Mouse (Mus musculus) adrenal gland, adult 2 months (tissue): ENCODE measurements around the gene Rexo4. TPM values are rescaled to one million over a fixed set of nuclear protein-coding genes. Genes with fewer than 3 reads are reported as not detected.

Experiments
- DNase-seq: peaks from one replicate; pipeline ENCODE4 v3.0.0; 2021
- long read RNA-seq: library from polyadenylated mRNA; stranded (forward); transcript quantifications from one replicate; pipeline ENCODE4 v2.0.0, GENCODE M21; 2021
- polyA plus RNA-seq: library from polyadenylated mRNA; depleted of rRNA; stranded (reverse); fragments of >200 nt; gene quantifications from 2 replicates; pipeline ENCODE4 v1.2.3, GENCODE M21; 2012; rRNA removed
- total RNA-seq, 2 experiments: library from RNA; stranded (reverse); gene quantifications; 2 replicates each; pipeline ENCODE4 v1.2.3; 2021

The Rexo4 gene
- total RNA-seq (10 to 100 TPM; 23.6 to 41.4 TPM), polyA plus RNA-seq (7.1 and 10.1 TPM in 2 replicates)
- long read RNA-seq, transcript Rexo4-201 (8 exons, 2,281 nt): major isoform, 15 of 16 reads
- long read RNA-seq, partial matches to known transcripts: 1 of 16 reads
- long read RNA-seq, other reads (novel, unspliced or antisense): 0 of 16 reads

- peak; percentile 95 for DNase-seq
Measured at GRCm38 (mm10) chr2:26963923-26964723, at the start of gene Rexo4. TSS of gene Rexo4 (minus strand) at chr2:26964386.

DNA sequence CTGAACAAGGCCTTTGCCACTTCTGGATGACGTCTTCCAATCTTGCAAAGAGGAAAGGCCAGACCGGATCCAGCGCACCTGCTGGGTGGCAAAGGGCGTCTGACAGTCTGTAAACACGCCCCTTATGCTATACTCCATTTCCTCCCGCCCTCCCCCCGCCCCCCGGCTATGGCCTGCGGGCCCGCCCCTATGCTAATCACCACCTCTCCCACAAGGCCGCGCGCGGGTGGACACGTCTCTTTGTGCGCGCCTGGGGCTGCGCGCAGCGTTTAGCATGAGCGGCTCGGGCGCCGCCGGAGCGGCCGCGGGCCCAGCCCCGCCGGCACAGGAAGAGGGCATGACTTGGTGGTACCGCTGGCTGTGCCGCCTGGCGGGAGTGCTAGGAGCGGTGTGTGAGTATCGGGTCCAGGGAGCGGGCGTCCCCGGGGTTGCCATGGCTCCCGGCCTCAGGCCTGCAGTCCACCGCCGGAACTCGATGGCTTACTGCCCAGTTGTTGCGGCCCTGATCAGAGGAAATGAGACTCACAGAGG lies 45.6 kb upstream of the Rexo4 start, which contains the start of gene Cacfd1:
TSS of gene Cacfd1 (plus strand) at position 213 of the 531 bp plus-strand sequence.
- peak; percentile 94 for DNase-seq

GRCm38 (mm10) chr2:27007701-27008100 lies 43.5 kb upstream of the Rexo4 start:
- DNase-seq: no peak

DNA sequence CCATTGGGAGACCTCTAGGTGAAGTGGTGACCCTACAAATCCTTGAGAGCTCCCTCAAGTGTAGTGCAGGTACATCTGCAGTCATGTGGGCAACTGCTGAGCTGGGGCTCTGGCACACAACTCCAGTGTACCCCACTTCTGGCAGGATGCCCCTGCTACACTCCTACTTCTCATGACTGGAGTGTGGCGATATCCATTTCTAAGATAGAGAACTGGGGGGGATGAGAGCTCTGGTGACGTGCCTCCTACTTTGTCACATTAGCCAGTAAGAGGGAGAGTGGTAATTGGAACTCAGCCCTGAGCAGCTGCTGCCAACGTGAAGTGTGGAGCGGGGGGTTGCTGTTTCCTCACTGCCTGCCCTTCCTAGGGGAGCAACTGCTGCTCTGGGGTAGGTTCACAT lies 42.1 kb upstream of the Rexo4 start:
- no peak for DNase-seq

DNA sequence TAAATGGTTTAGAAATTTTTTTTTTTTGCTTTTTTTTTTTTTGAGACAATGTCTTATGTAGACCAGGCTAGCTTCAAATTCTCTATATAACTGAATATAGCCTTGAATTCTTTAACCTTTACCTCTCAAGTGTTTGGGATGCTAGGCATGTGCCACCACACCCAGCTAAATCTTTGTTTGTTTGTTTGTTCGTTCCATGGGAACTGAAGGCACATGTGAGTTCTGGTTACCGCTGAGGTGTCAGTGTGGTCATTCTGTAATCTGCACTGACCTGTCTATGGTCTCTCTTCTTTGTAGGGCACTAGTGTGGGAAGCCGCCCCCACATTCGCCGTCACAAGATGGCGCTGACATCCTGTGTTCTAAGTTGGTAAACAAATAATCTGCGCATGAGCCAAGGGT lies 33.8 kb upstream of the Rexo4 start:
- no peak for DNase-seq

DNA sequence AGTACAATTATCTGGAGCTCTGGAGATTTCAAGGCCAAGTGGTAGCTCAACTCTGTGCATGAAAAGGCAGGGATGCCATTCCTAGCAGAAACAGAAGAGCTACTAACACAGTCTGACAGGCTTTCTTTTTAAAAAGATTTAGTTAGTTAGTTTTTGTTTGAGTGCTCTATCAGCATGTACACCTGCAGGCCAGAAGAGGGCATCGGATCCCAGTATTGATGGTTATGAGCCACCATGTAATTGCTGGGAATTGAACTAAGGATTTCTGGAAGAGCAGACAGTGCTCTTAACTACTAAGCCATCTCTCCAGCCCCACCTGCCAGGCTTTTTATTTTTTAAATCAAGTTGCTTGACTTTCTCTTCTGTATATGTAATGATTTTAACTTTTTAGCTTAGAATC lies 33.3 kb upstream of the Rexo4 start:
- no peak for DNase-seq

DNA sequence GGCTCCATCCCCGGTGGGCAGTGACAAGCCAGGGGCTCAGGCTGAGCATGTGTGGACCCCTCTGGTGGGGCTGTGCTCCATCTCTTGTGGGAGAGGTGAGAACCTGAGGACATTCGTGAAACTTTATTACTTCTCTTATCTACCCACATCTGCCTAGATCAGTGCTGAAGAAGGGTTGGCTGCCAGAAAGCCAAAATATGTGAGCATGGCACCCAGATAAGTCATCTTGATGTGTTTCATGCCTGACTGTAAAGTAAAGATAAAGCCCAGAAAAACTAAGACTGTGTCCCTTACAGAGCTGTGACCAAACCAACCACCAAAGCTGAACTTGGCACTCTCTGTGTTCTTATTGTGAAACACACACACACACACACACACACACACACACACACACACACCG lies 29.8 kb upstream of the Rexo4 start:
- no peak for DNase-seq

DNA sequence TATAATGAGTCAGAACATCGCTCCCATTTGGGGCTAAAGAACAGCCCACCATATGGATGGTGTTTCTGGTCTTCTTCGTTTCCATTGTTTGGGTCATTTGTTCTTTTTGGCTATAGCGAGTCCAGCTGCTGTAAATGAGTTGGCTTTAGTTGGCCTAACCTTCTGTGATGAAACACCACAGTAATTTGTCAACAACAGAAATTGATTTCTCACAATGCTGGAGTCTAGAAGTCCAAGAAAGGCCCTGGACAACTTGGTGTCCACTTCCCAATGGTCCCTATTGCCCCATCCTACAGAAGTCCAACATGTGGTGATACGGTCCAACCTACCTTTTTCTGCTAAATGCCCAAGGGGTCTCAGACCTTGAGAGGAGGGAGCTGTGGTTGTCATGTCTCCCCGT lies 20.5 kb upstream of the Rexo4 start:
- no peak for DNase-seq

GRCm38 (mm10) chr2:26984179-26984578 lies 20.0 kb upstream of the Rexo4 start:
- no peak for DNase-seq

DNA sequence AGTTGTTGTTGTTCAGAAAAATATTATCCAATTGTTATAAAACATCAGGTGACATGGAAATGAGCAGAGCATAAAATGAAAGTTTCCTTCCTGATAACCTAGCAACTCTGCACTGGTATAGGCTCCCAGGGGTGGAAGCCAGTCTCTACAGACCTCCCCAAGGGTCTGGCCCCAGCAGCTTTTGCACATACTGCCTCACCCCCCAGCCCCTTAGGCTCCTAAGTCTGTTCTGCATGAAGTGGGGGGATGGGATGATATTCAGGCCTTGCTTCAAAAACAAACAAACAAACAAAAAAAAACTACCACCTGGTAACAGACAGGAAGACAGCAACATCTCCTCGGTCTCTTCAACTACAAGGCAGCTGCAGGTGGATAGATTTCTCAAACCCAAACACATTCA lies 16.2 kb upstream of the Rexo4 start:
- no peak for DNase-seq

DNA sequence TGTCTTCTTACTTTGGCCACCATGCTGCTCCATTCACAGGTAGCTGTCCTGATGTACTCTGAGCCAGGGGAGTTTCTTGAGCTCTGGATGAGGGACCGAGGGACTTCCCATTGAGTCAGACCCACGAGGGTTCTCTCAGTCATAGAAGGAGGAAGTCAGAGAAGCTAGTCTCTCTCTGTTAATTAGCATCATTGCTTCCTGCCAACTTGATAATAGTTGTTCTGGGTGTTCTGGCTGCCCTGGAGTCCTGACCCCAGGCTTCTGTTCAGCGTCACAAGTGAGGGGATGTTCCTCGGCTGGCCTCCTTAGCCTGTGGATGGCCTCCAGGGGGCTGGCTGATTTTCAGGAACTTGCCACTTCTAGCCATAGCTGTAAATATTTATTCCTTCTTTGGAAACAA lies 9.8 kb upstream of the Rexo4 start:
- DNase-seq: no peak

DNA sequence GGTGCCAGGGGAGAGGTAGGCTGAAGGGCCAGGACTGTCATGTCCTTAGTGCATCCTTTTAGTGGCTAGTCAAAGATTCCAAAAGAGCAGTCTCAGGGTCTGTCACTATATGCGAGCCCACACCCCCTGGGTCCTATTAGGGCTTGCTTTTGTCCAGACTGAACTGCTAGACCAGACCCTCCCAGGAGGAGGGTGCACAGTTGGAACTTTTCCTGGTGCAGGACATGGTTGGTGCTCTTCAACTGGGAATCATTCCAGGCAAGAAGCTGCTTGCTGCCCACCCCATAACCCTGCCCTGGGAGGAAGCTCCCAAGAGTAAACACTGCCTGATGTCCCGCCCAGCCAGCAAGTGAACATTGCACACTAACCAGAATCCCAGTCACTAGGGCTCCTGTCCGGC lies 8.9 kb upstream of the Rexo4 start, which contains the start of gene Adamts13:
TSS of gene Adamts13 (plus strand) at position 301 of the 400 bp plus-strand sequence.
- DNase-seq: no peak

DNA sequence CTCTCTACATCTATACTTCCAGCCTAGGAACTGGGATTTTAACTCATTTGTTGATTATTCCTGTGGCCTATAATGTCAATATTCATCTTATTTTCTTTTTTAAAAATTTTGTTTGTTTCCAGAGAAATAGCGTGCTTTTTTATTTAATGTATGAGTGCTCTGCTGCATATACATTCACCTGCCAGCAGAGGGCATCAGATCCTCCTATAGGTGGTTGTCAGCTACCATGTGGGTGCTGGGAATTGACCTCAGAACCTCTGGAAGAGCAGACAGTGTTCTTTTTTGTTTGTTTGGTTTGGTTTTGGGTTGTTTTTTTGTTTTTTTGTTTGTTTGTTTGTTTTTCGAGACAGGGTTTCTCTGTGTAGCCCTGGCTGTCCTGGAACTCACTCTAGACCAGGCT lies 3.1 kb upstream of the Rexo4 start:
- DNase-seq: no peak

DNA sequence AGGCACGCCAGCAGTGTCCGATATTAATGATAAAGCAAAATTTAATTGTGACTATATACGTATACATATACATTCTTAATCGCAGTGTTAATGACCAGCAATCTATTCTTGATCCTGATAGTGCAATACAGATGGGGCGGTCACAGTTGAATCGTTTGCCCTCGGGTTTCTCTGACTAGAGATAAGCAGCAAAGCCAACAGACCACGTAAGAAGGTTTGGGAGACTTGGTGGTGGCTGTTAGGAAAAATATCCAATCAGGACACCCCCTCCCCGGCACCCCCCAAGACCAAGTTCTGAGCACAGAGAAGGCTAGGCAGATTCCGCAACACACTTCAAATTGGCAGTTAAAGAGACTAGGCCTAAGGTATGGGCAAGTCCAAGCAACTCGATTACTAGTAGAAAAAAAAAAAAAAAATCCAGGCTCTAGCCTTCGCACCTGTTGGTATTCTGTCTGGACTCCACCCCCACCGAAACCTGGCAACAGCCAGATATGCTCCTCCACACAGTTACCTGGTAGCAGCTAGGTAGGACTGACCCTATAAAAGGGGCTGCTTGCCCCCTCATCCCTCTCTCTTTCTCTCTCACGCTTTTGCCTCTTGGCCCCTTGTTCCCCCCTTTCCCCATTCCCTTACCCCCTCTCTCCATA lies 661 bp upstream of the Rexo4 start:
- no peak for DNase-seq

DNA sequence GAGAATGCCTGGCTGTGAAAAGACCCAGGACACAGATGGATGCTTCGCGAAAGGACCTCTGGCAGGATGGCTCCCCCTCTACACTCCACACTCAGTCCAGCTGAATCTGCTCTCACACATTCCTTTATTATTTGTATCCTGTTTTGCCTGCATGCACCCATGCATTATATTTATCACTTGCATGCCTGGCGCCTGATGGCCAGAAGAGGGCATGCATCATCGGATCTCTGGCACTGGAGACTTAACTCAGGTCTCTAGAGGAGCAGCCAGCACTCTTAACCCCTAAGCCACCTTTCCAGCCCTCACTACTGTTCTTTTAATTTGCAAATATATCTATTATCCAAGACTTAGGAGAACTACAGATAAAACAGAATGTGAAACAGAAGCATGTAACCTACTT lies 3.4 kb downstream of the Rexo4 start:
- no peak for DNase-seq

GRCm38 (mm10) chr2:26957488-26957859 lies 6.7 kb downstream of the Rexo4 start:
- DNase-seq: no peak

DNA sequence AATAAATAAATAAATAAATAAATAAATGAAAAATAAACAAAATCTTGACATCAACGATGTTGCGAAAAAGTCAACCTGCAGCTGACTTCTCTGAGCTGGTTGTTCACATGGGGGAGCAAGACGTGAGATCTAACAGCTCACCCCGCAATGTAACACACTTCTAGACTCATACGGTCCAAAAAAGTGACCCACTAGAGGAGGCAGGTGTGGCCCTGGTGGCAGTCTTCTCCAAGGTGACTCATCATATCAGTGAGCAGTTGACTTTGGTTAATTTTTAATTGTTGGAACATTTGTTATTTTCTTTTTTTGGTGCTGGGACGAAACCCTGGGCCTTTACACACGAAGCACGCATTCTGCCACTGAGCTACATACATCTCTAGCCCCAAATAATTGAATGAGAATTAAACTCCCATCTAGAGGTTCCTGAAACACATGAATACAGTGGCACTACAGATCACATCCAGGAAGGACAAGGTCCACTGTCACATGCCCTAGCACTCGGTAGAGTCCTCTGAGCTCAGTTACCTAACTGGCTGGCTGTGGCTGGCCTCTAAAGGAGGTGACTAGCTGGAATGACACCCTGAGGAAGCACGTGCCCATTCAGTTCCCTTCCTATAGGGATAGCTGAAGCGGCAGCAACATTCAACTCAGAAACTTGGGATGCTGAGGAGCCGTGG lies 7.2 kb downstream of the Rexo4 start:
- DNase-seq: no peak

DNA sequence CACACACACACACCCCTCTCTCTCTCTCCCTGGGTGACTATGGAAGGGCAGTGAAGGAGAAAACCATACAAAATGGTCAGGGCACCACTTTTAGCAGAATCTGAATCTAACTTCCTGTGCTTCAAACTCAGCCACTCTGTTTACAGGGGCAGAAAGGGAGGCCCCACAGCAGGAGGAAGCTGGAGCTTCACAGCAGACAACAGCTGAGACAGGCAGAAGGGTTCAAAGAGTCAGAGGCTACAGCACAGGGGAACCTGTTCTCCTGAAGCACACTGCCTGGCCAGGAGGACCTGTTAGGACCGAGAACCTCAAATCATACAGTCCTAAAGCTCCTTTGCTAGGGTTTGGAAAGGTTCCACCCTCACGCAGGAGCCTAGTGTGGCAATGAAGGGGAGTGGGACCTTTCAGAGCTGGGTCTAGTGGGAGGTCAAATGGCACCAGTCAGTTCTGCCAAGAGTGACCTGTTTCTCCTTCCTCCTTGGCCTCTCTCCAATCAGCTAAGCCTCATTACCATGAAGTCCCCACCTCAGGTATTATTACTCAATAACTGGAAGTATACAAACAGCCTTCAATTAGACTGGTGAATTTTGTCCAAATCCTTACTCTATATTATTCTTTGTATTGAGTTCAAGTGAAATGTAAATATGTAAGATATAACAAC lies 9.3 kb downstream of the Rexo4 start:
- no peak for DNase-seq

DNA sequence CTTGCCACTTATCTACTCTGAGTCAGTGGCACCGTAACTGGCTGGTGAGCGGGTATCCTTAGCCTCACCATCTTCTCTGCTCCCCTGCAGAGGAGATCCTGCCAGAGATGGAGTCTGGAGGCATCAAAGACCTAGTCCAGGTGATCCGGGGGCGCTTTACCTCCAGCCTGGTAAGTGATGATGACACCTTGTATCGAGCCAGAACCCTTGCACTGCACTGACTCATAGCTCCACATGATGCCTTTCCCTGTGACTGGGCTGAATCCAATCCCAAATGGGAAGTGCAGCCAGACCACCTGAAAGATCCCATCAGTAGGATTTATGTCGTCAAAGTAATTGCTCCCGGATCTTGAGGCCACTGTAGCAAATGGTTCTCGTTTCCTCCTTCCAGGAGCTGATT lies 11.3 kb downstream of the Rexo4 start:
- no peak for DNase-seq

- no peak for DNase-seq
Measured at GRCm38 (mm10) chr2:26952193-26952592, 12.0 kb downstream of the Rexo4 start.

GRCm38 (mm10) chr2:26951346-26951905 lies 12.8 kb downstream of the Rexo4 start:
- DNase-seq: peak; percentile 56

DNA sequence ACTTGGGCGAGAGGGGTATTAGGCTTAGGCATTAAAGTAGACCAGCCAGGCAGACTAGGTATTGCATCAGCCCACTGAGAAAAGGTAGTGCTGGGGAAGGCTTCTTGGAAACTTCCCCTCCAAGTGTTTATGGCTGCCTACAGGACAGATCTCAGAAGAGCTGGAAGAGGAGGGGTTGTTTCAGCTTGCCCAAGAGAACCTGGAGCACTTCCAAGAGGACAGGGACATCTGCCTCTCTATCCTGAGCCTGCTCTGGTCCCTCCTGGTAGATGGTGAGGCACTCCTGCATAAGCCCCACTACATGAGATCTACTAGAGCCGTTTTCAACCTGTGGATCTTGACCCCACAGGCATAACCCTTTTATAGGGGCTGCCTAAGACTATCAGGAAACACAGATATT lies 13.8 kb downstream of the Rexo4 start:
- DNase-seq: no peak
